Mouse (Mus musculus): ENCODE measurements around the gene Cers6. TPM values are rescaled to one million over a fixed set of nuclear protein-coding genes. Genes with fewer than 3 reads are reported as not detected.

Cers6 gene
- total RNA-seq, 2 experiments from 2014 or later = 7.9 to 11.4 TPM

- DNase-seq = no peak
Observed at GRCm38 (mm10) chr2:69156283-69156682, 295.0 kb downstream of the Cers6 start.

GRCm38 (mm10) chr2:69158907-69159306 is 297.7 kb downstream of the Cers6 start:
- DNase-seq = no peak

Other genes starting within 250 kb of the Cers6 start
- not detected for gene 4932414N04Rik, start 205.0 kb upstream of the Cers6 start, total RNA-seq (2021)